ENCODE assay signal across 9 mouse cellular contexts in the genomic region with DNA sequence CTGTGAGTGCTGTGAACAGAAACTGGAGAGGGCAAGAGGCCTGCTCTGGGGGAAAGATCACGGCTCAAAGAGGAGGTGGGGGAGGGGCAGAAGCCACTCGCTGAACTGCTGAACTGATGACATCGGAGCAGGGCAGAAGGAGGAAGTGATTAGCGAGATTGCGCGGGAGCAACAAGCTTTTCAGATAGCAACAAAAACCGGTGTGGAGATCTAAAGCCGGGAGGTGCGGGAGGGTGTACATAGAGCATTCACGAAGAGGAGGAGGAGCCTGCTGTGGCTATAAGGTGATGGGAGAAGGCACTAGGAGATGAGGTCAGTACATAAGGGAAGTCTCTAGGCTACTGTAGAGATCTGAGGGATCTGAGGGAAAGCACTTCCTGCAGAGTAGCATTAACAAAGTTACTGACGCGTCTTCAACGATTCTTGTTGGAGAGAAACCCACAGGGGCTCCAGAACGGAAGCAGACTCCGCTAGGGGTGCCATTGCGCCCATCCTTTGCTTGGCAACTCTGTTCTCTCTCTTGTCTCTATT. TPM values are rescaled to one million over a fixed set of nuclear protein-coding genes. Genes with fewer than 3 reads are reported as not detected.
DNase-seq lines count a peak whose midpoint lies in the region; ATAC-seq and TF ChIP-seq lines count a peak whose summit lies in the region.
"Had no signal": no experiment of that assay in that cellular context is flagged by ENCODE, and none has a peak within 500 bp of the region (broad histone marks: within the 10 kb centered on the region; RNA-seq: fewer than 3 reads in every experiment).

A gene (plus strand): TSS at position 206 of the 531 bp plus-strand sequence.

- peak; percentile 17; the same call in 1 of the 2 replicates for TF ChIP-seq EP300 in liver, embryonic 14.5 days (IDR thresholded peaks at IDR 0.05; ENCODE audit: low read depth)

- peak; percentile 21; the same call in 1 of the 2 replicates for TF ChIP-seq CTCF in gastrocnemius, adult 2 months (IDR thresholded peaks at IDR 0.05)
- TF ChIP-seq CTCF in hindbrain, postnatal 0 days (IDR thresholded peaks at IDR 0.05; ENCODE audit: low read depth): peak; percentile 49
- TF ChIP-seq CTCF in liver, embryonic 14.5 days (IDR thresholded peaks at IDR 0.05; ENCODE audit: low read depth): peak; percentile 35

- peak within 1 kb of the TSS; percentile 40 for H3K27ac ChIP-seq in gastrocnemius, adult 2 months
- H3K27ac ChIP-seq in hindbrain, postnatal 0 days: no peak within 1 kb of the TSS
- H3K27ac ChIP-seq in liver, embryonic 14.5 days: no peak within 1 kb of the TSS

- peak; percentile 18 to 36 for DNase-seq in cerebellum, postnatal 25 days
- DNase-seq in cerebellum, adult 9-11 months: no peak
- DNase-seq in adrenal gland, postnatal 25 days: peak; percentile 17
- peak; percentile 39 for DNase-seq in gastrocnemius, adult 2 months
- DNase-seq in hindbrain, postnatal 0 days (ENCODE audit: low spot score): peak; percentile 55
- DNase-seq in liver, embryonic 14.5 days (ENCODE audit: low read depth in 3 of 3, low spot score in 3 of 3): peak in 2 of 3 experiments; percentile 25 to 43
- DNase-seq in naive thymus-derived CD4-positive, alpha-beta T cell, adult 2 months (ENCODE audit: low read depth): peak; percentile 86
- peak; percentile 84 for DNase-seq in thymus, postnatal 14 days

- H3K9me3 ChIP-seq in hindbrain, postnatal 0 days (ENCODE audit: low read length): no peaks in the 10 kb centered on the region
- H3K9me3 ChIP-seq in liver, embryonic 14.5 days (ENCODE audit: control insufficient read depth, low read length): no peaks in the 10 kb centered on the region

- no peaks in the 10 kb centered on the region for H3K36me3 ChIP-seq in hindbrain, postnatal 0 days (ENCODE audit: insufficient read depth, low read length)
- H3K36me3 ChIP-seq in liver, embryonic 14.5 days (replicated peaks; ENCODE audit: control insufficient read depth, insufficient read depth, low read depth): no peaks in the 10 kb centered on the region

- H3K27me3 ChIP-seq in hindbrain, postnatal 0 days (ENCODE audit: insufficient read depth, low read length): no peaks in the 10 kb centered on the region
- H3K27me3 ChIP-seq in liver, embryonic 14.5 days (ENCODE audit: control insufficient read depth, insufficient read depth, low read length): no peaks in the 10 kb centered on the region

- ATAC-seq in hindbrain, postnatal 0 days: peak; percentile 61
- ATAC-seq in liver, embryonic 14.5 days (ENCODE audit: insufficient read depth): peak; percentile 66
- ATAC-seq: Patski had no signal

- intact Hi-C loops in gastrocnemius, adult 2 months (cut with DNase I): no loop called here

- H3K4me3 ChIP-seq in gastrocnemius, adult 2 months: peak within 1 kb of the TSS; percentile 69
- peak within 1 kb of the TSS; percentile 33 for H3K4me3 ChIP-seq in hindbrain, postnatal 0 days (ENCODE audit: low read length)
- peak within 1 kb of the TSS; percentile 40 to 59 for H3K4me3 ChIP-seq in liver, embryonic 14.5 days (ENCODE audit: insufficient read depth in 1 of 2, low read depth in 2 of 2, low read length in 2 of 2)

- H3K4me2 ChIP-seq in hindbrain, postnatal 0 days (ENCODE audit: low read depth, low read length): peak within 1 kb of the TSS; percentile 54
- peak within 1 kb of the TSS; percentile 68 for H3K4me2 ChIP-seq in liver, embryonic 14.5 days (ENCODE audit: low read depth)

- WGBS in hindbrain, postnatal 0 days: 6% methylated on average over 16 of the region's 16 CpGs
- under 1% methylated on average over 16 of the region's 16 CpGs for WGBS in liver, embryonic 14.5 days (ENCODE audit: insufficient replicate concordance)

- no peaks in the 10 kb centered on the region for H3K4me1 ChIP-seq in hindbrain, postnatal 0 days (ENCODE audit: insufficient read depth, low read length)
- peaks cover 7 to 12% of the 10 kb centered on the region in 2 experiments; a peak in 3 of 4 replicates for H3K4me1 ChIP-seq in liver, embryonic 14.5 days (replicated peaks; ENCODE audit: control insufficient read depth in 2 of 2, insufficient read depth in 2 of 2, low read length in 1 of 2)

- H3K9ac ChIP-seq in hindbrain, postnatal 0 days (replicated peaks; ENCODE audit: low read length): no peak within 1 kb of the TSS
- 0 out of 2 replicates have a peak within 1 kb of the TSS, but pooled peaks have one; percentile 20 for H3K9ac ChIP-seq in liver, embryonic 14.5 days (replicated peaks)

RNA-seq across cellular contexts. Expression of the gene that starts here (rescaled TPM):
- total RNA-seq in adrenal gland, postnatal 25 days (2021): 0.70 TPM in 1 of 2 replicates, not detected in the other
- total RNA-seq in gastrocnemius, adult 2 months (2021): not detected
- 0.25 TPM in 1 of 2 replicates, not detected in the other for total RNA-seq in hindbrain, postnatal 0 days (2014; rRNA removed)
- 0.19 and 0.59 TPM in 2 replicates for polyA plus RNA-seq in hindbrain, postnatal 0 days (2015; fragmentation: Nextera tagmentation; extraction: Ambion mirVana)
- 4.0 and 6.9 TPM in 2 replicates for polyA plus RNA-seq in liver, embryonic 14.5 days (2012; rRNA removed)
- 8.0 and 11.0 TPM in 2 replicates for polyA plus RNA-seq in liver, embryonic 14.5 days (2014; fragmentation: Nextera tagmentation; extraction: Ambion mirVana)
- polyA plus RNA-seq: Patski had no signal

Comparison
In these comparisons a context has a peak if more than half of its experiments do, and no peak if none do; other contexts are left out.
1. Peak in DNase-seq in adrenal gland, postnatal 25 days; RNA of the gene not detected or under 1 TPM.
2. Peak in DNase-seq, H3K4me3 ChIP-seq and H3K27ac ChIP-seq in gastrocnemius, adult 2 months; RNA of the gene not detected or under 1 TPM.
3. Peak in DNase-seq, ATAC-seq, H3K4me3 ChIP-seq and H3K4me2 ChIP-seq in hindbrain, postnatal 0 days; RNA of the gene not detected or under 1 TPM.